Comparison of ENCODE assay signal across 8 mouse cellular contexts in the genomic region with DNA sequence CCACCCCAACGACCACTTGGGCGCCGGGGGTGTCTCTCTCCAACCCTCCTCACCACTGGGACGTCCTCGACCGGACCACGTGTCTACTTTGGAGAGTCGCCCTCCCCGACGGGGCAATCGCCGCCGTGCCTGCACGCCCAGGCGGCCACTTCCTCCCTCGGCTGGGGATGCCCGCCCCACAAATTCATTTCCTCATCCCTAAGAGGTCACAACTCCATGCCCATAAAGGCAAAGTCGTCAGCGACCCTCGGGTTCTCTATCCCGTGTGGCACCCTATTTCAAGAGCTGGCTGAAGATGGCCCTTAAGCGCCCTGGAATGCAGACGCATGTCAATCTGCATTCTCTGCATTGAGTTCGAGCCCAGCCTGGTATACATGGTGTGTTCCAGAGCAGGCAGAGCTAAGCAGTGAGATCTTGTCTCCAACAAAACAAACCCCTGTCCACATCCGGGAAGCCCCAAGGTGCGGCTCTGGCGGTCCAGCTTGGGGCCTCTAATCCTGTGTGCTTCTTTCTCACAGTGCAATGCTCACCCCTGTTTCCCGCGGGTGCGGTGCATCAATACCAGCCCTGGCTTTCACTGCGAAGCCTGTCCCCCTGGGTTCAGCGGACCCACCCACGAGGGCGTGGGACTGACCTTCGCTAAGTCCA. TPM values are rescaled to one million over a fixed set of nuclear protein-coding genes. Genes with fewer than 3 reads are reported as not detected.
DNase-seq lines count a peak whose midpoint lies in the region; ATAC-seq lines count a peak whose summit lies in the region.

No protein-coding gene starts in this region.

- no peak overlapping the region for H3K9ac ChIP-seq in hindbrain, embryonic 13.5 days

- intact Hi-C loops in left cerebral cortex, postnatal 4 days (cut with DNase I), result no loop called here

- H3K9me3 ChIP-seq in hindbrain, embryonic 13.5 days, result no peaks in the 10 kb centered on the region

- no peak overlapping the region for H3K27ac ChIP-seq in hindbrain, embryonic 13.5 days

- no peak for ATAC-seq in hindbrain, embryonic 13.5 days (ENCODE audit: low FRiP score)
- peak; percentile 69 for ATAC-seq in megakaryocyte, adult 5-6 weeks (ENCODE audit: poor library complexity, severe bottlenecking)

- no peaks in the 10 kb centered on the region for H3K36me3 ChIP-seq in hindbrain, embryonic 13.5 days

- no peak overlapping the region for H3K4me2 ChIP-seq in hindbrain, embryonic 13.5 days

- H3K4me1 ChIP-seq in hindbrain, embryonic 13.5 days (replicated peaks), result peaks cover 27% of the 10 kb centered on the region

- peak; percentile 19 to 23 for DNase-seq in cerebellum, postnatal 25 days
- DNase-seq in cerebellum, adult 9-11 months, result no peak
- peak; percentile 43 for DNase-seq in CD4-positive, CD25-positive, alpha-beta regulatory T cell, adult 2 months (ENCODE audit: low read depth, low spot score)
- DNase-seq in adrenal gland, postnatal 36 days, result no peak
- DNase-seq in left cerebral cortex, postnatal 4 days, result no peak
- no peak for DNase-seq in right cerebral cortex, postnatal 14 days

- peaks cover 98% of the 10 kb centered on the region for H3K27me3 ChIP-seq in hindbrain, embryonic 13.5 days

- H3K4me3 ChIP-seq in hindbrain, embryonic 13.5 days, result peak overlapping the region; percentile 32; the same call in 1 of the 2 replicates

- WGBS in hindbrain, embryonic 13.5 days, result 8% methylated on average over 35 of the region's 35 CpGs

RNA-seq across cellular contexts. Expression of a gene that starts 2.0 kb away (rescaled TPM):
- polyA plus RNA-seq in hindbrain, embryonic 13.5 days (2015; fragmentation: Nextera tagmentation; extraction: Ambion mirVana), result 0.14 and 0.96 TPM in 2 replicates
- total RNA-seq in megakaryocyte, adult 5-6 weeks (2015), result not detected in 2 replicates
- 0.12 TPM in 1 of 2 replicates, not detected in the other for total RNA-seq in megakaryocyte, adult 5-6 weeks (2017)
- total RNA-seq in adrenal gland, postnatal 36 days (2021), result not detected
- under 1 TPM in 1 of 2 experiments, not detected in 1; 0.20 TPM for total RNA-seq in left cerebral cortex, postnatal 4 days (2021)

RNA-seq across cellular contexts. Expression of a gene that starts 22.3 kb away (rescaled TPM):
- 14.4 and 15.9 TPM in 2 replicates for polyA plus RNA-seq in hindbrain, embryonic 13.5 days (2015; fragmentation: Nextera tagmentation; extraction: Ambion mirVana)
- total RNA-seq in megakaryocyte, adult 5-6 weeks (2015), result 10.9 and 11.7 TPM in 2 replicates
- 24.4 and 30.7 TPM in 2 replicates for total RNA-seq in megakaryocyte, adult 5-6 weeks (2017)
- 10 to 100 TPM; 62.2 to 67.6 TPM for total RNA-seq in adrenal gland, postnatal 36 days (2021)
- 10 to 100 TPM; 54.9 to 55.3 TPM for total RNA-seq in left cerebral cortex, postnatal 4 days (2021)

RNA-seq across cellular contexts. Expression of a gene that starts 45.7 kb away (rescaled TPM):
- 1.2 and 2.6 TPM in 2 replicates for polyA plus RNA-seq in hindbrain, embryonic 13.5 days (2015; fragmentation: Nextera tagmentation; extraction: Ambion mirVana)
- total RNA-seq in megakaryocyte, adult 5-6 weeks (2015), result not detected in 2 replicates
- not detected in 2 replicates for total RNA-seq in megakaryocyte, adult 5-6 weeks (2017)
- total RNA-seq in adrenal gland, postnatal 36 days (2021), result under 1 TPM in 1 of 2 experiments, not detected in 1; 0.30 TPM
- 1 to 10 TPM; 6.8 to 7.9 TPM for total RNA-seq in left cerebral cortex, postnatal 4 days (2021)

RNA-seq across cellular contexts. Expression of a gene that starts 59.8 kb away (rescaled TPM):
- 24.5 and 25.1 TPM in 2 replicates for polyA plus RNA-seq in hindbrain, embryonic 13.5 days (2015; fragmentation: Nextera tagmentation; extraction: Ambion mirVana)
- not detected in 2 replicates for total RNA-seq in megakaryocyte, adult 5-6 weeks (2015)
- not detected in 2 replicates for total RNA-seq in megakaryocyte, adult 5-6 weeks (2017)
- total RNA-seq in adrenal gland, postnatal 36 days (2021), result 1 to 10 TPM; 1.8 to 2.2 TPM
- 10 to 100 TPM; 61.6 to 67.6 TPM for total RNA-seq in left cerebral cortex, postnatal 4 days (2021)

Comparison
In these comparisons a context has a peak if more than half of its experiments do, and no peak if none do; other contexts are left out.
1. DNase-seq: peak in cerebellum, postnatal 25 days (2 of 2) and CD4-positive, CD25-positive, alpha-beta regulatory T cell, adult 2 months (single experiment); none in cerebellum, adult 9-11 months (single experiment), adrenal gland, postnatal 36 days (0 of 2), left cerebral cortex, postnatal 4 days (single experiment) and right cerebral cortex, postnatal 14 days (single experiment).
2. RNA of a gene that starts 45.7 kb away (total RNA-seq): 6.8 to 7.9 TPM in left cerebral cortex, postnatal 4 days; 0.30 TPM in adrenal gland, postnatal 36 days and not detected in megakaryocyte, adult 5-6 weeks; every median in the first group is over 4 times any median in the second.